Mouse (Mus musculus): ENCODE results near the gene Aspg.

DNA sequence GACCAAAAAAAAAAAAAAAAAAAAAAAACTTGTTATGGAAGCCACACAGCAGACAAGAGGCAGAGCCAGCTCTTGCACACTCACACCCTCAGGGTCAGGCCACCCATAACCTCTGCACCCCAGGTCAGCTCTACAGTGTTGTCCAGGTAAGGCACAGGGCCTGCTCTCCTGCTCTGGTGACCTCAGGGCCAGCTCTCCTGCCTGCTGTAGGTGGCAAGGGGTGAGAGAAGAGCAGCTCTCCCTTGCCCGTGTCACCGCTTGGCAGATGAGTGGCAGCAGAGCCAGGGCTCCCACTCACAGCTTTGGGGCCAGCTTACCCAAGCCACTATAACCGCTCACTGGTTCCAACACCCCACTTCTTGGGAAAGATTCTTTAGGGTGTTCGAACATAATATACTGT is 25.6 kb upstream of the Aspg start:
- TF ChIP-seq CTCF (IDR thresholded peaks at IDR 0.05; ENCODE audit: low read depth) (no peak), EP300 (IDR thresholded peaks at IDR 0.05; ENCODE audit: low read depth) (no peak)
